Mouse (Mus musculus): ENCODE data around the gene Hspg2. TPM values are rescaled to one million over a fixed set of nuclear protein-coding genes. Genes with fewer than 3 reads are reported as not detected.
"Not testable (repeated sequence)": the region's sequence is repeated elsewhere in the genome, so short reads cannot be mapped to it uniquely, and the experiment has no call there.

Hspg2 gene
- polyA plus RNA-seq, 1 experiment from 2014 or later = 44.1 TPM

GRCm38 (mm10) chr4:137578181-137578845, 109.7 kb downstream of the Hspg2 start:
- Histone ChIP-seq H3K27ac (ENCODE audit: low read length) (no peak overlapping the region), H3K9ac (replicated peaks; ENCODE audit: low read depth, low read length) (no peak overlapping the region), H3K4me2 (replicated peaks; ENCODE audit: low read depth, low read length) (peak overlapping the region; percentile 50), H3K4me1 (ENCODE audit: control insufficient read depth, insufficient read depth, low read length) (no peaks in the 10 kb centered on the region), H3K36me3 (ENCODE audit: control insufficient read depth, insufficient read depth, low read length) (no peaks in the 10 kb centered on the region), H3K27me3 (ENCODE audit: control insufficient read depth, insufficient read depth, low read length) (no peaks in the 10 kb centered on the region), H3K9me3 (ENCODE audit: control insufficient read depth, low read depth, low read length) (no peaks in the 10 kb centered on the region), H3K4me3 (ENCODE audit: low read depth, low read length) (peak overlapping the region; percentile 22; the same call in 1 of the 2 replicates)
- ATAC-seq (ENCODE audit: insufficient number of reproducible peaks, insufficient read depth, low FRiP score, low read depth) = peak; percentile 30; the same call in 1 of the 2 replicates
- WGBS = 5% methylated on average over 39 of the region's 39 CpGs

GRCm38 (mm10) chr4:137579789-137580188, 111.2 kb downstream of the Hspg2 start:
- no peaks in the 10 kb centered on the region for H3K4me1 ChIP-seq (ENCODE audit: control insufficient read depth, insufficient read depth, low read length)
- 39% methylated on average over 4 of the region's 4 CpGs for WGBS
- H3K9ac ChIP-seq (replicated peaks; ENCODE audit: low read depth, low read length) = no peak overlapping the region
- no peaks in the 10 kb centered on the region for H3K9me3 ChIP-seq (ENCODE audit: control insufficient read depth, low read depth, low read length)
- no peaks in the 10 kb centered on the region for H3K36me3 ChIP-seq (ENCODE audit: control insufficient read depth, insufficient read depth, low read length)
- H3K27me3 ChIP-seq (ENCODE audit: control insufficient read depth, insufficient read depth, low read length) = no peaks in the 10 kb centered on the region
- peak overlapping the region; percentile 33; the same call in 1 of the 2 replicates for H3K27ac ChIP-seq (ENCODE audit: low read length)
- no peak overlapping the region for H3K4me2 ChIP-seq (replicated peaks; ENCODE audit: low read depth, low read length)
- no peak overlapping the region for H3K4me3 ChIP-seq (ENCODE audit: low read depth, low read length)
- no peak for ATAC-seq (ENCODE audit: insufficient number of reproducible peaks, insufficient read depth, low FRiP score, low read depth)

- Histone ChIP-seq H3K27ac (ENCODE audit: low read length) (peak overlapping the region; percentile 33; the same call in 1 of the 2 replicates), H3K4me1 (ENCODE audit: control insufficient read depth, insufficient read depth, low read length) (no peaks in the 10 kb centered on the region), H3K27me3 (ENCODE audit: control insufficient read depth, insufficient read depth, low read length) (no peaks in the 10 kb centered on the region), H3K4me2 (replicated peaks; ENCODE audit: low read depth, low read length) (no peak overlapping the region), H3K9me3 (ENCODE audit: control insufficient read depth, low read depth, low read length) (no peaks in the 10 kb centered on the region), H3K4me3 (ENCODE audit: low read depth, low read length) (no peak overlapping the region), H3K36me3 (ENCODE audit: control insufficient read depth, insufficient read depth, low read length) (no peaks in the 10 kb centered on the region), H3K9ac (replicated peaks; ENCODE audit: low read depth, low read length) (no peak overlapping the region)
- ATAC-seq (ENCODE audit: insufficient number of reproducible peaks, insufficient read depth, low FRiP score, low read depth) = no peak
- 62% methylated on average over 2 of the region's 2 CpGs for WGBS
These were observed 111.7 kb downstream of the Hspg2 start for GRCm38 (mm10) chr4:137580299-137580698.

GRCm38 (mm10) chr4:137581815-137582214, 113.2 kb downstream of the Hspg2 start:
- WGBS = 50% methylated on average over 2 of the region's 3 CpGs
- H3K4me2 ChIP-seq (replicated peaks; ENCODE audit: low read depth, low read length) = no peak overlapping the region
- H3K27me3 ChIP-seq (ENCODE audit: control insufficient read depth, insufficient read depth, low read length) = no peaks in the 10 kb centered on the region
- H3K9ac ChIP-seq (replicated peaks; ENCODE audit: low read depth, low read length) = no peak overlapping the region
- H3K9me3 ChIP-seq (ENCODE audit: control insufficient read depth, low read depth, low read length) = no peaks in the 10 kb centered on the region
- no peak overlapping the region for H3K27ac ChIP-seq (ENCODE audit: low read length)
- no peaks in the 10 kb centered on the region for H3K4me1 ChIP-seq (ENCODE audit: control insufficient read depth, insufficient read depth, low read length)
- ATAC-seq (ENCODE audit: insufficient number of reproducible peaks, insufficient read depth, low FRiP score, low read depth) = no peak
- no peak overlapping the region for H3K4me3 ChIP-seq (ENCODE audit: low read depth, low read length)
- H3K36me3 ChIP-seq (ENCODE audit: control insufficient read depth, insufficient read depth, low read length) = no peaks in the 10 kb centered on the region

GRCm38 (mm10) chr4:137589095-137589494, 120.5 kb downstream of the Hspg2 start:
- H3K4me1 ChIP-seq (ENCODE audit: control insufficient read depth, insufficient read depth, low read length); H3K27me3 ChIP-seq (ENCODE audit: control insufficient read depth, insufficient read depth, low read length); H3K27ac ChIP-seq (ENCODE audit: low read length); H3K9ac ChIP-seq (replicated peaks; ENCODE audit: low read depth, low read length); H3K4me3 ChIP-seq (ENCODE audit: low read depth, low read length); H3K4me2 ChIP-seq (replicated peaks; ENCODE audit: low read depth, low read length); H3K9me3 ChIP-seq (ENCODE audit: control insufficient read depth, low read depth, low read length); H3K36me3 ChIP-seq (ENCODE audit: control insufficient read depth, insufficient read depth, low read length); ATAC-seq (ENCODE audit: insufficient number of reproducible peaks, insufficient read depth, low FRiP score, low read depth): not testable (repeated sequence)
- 77% methylated on average over 2 of the region's 3 CpGs for WGBS

GRCm38 (mm10) chr4:137589586-137589985, 121.0 kb downstream of the Hspg2 start:
- Histone ChIP-seq H3K27ac (ENCODE audit: low read length) (no peak overlapping the region), H3K27me3 (ENCODE audit: control insufficient read depth, insufficient read depth, low read length) (no peaks in the 10 kb centered on the region), H3K4me2 (replicated peaks; ENCODE audit: low read depth, low read length) (no peak overlapping the region), H3K36me3 (ENCODE audit: control insufficient read depth, insufficient read depth, low read length) (no peaks in the 10 kb centered on the region), H3K4me3 (ENCODE audit: low read depth, low read length) (no peak overlapping the region), H3K9me3 (ENCODE audit: control insufficient read depth, low read depth, low read length) (no peaks in the 10 kb centered on the region), H3K4me1 (ENCODE audit: control insufficient read depth, insufficient read depth, low read length) (no peaks in the 10 kb centered on the region), H3K9ac (replicated peaks; ENCODE audit: low read depth, low read length) (no peak overlapping the region)
- no peak for ATAC-seq (ENCODE audit: insufficient number of reproducible peaks, insufficient read depth, low FRiP score, low read depth)
- WGBS = 89% methylated on average over 3 of the region's 3 CpGs

- no peaks in the 10 kb centered on the region for H3K36me3 ChIP-seq (ENCODE audit: control insufficient read depth, insufficient read depth, low read length)
- ATAC-seq (ENCODE audit: insufficient number of reproducible peaks, insufficient read depth, low FRiP score, low read depth) = no peak
- H3K9ac ChIP-seq (replicated peaks; ENCODE audit: low read depth, low read length) = no peak overlapping the region
- H3K27me3 ChIP-seq (ENCODE audit: control insufficient read depth, insufficient read depth, low read length) = no peaks in the 10 kb centered on the region
- H3K4me1 ChIP-seq (ENCODE audit: control insufficient read depth, insufficient read depth, low read length) = peaks cover 8% of the 10 kb centered on the region
- no peaks in the 10 kb centered on the region for H3K9me3 ChIP-seq (ENCODE audit: control insufficient read depth, low read depth, low read length)
- no peak overlapping the region for H3K4me2 ChIP-seq (replicated peaks; ENCODE audit: low read depth, low read length)
- 84% methylated on average over 4 of the region's 4 CpGs for WGBS
- H3K4me3 ChIP-seq (ENCODE audit: low read depth, low read length) = no peak overlapping the region
- no peak overlapping the region for H3K27ac ChIP-seq (ENCODE audit: low read length)
These were observed 122.4 kb downstream of the Hspg2 start for GRCm38 (mm10) chr4:137590961-137591360.

- WGBS = under 1% methylated on average over 81 of the region's 92 CpGs
- peak within 1 kb of the TSS; percentile 73 for H3K4me2 ChIP-seq (replicated peaks; ENCODE audit: low read depth, low read length)
- ATAC-seq (ENCODE audit: insufficient number of reproducible peaks, insufficient read depth, low FRiP score, low read depth) = peak; percentile 93
- H3K36me3 ChIP-seq (ENCODE audit: control insufficient read depth, insufficient read depth, low read length) = no peaks in the 10 kb centered on the region
- H3K9ac ChIP-seq (replicated peaks; ENCODE audit: low read depth, low read length) = peak within 1 kb of the TSS; percentile 83
- H3K27ac ChIP-seq (ENCODE audit: low read length) = peak within 1 kb of the TSS; percentile 98
- no peaks in the 10 kb centered on the region for H3K27me3 ChIP-seq (ENCODE audit: control insufficient read depth, insufficient read depth, low read length)
- H3K4me1 ChIP-seq (ENCODE audit: control insufficient read depth, insufficient read depth, low read length) = peaks cover 14% of the 10 kb centered on the region
- no peaks in the 10 kb centered on the region for H3K9me3 ChIP-seq (ENCODE audit: control insufficient read depth, low read depth, low read length)
- H3K4me3 ChIP-seq (ENCODE audit: low read depth, low read length) = peak within 1 kb of the TSS; percentile 94
These were observed 125.3 kb downstream of the Hspg2 start, which contains the start of gene Usp48 for GRCm38 (mm10) chr4:137593601-137594495. Gene Usp48, plus strand, starts transcription at chr4:137593755.
